Mouse (Mus musculus) monocyte, adult 5-6 weeks (primary cell): ENCODE measurements around the gene Tacc2. TPM values are rescaled to one million over a fixed set of nuclear protein-coding genes. Genes with fewer than 3 reads are reported as not detected.

ENCODE experiments used
- total RNA-seq: library from RNA; stranded (forward); fragments of 200-1000, 200-491, 200-594 nt; gene quantifications from 3 replicates; pipeline ENCODE4 v1.2.3, GENCODE M21; 2017

Tacc2 gene
- total RNA-seq, 1 experiment from 2014 or later, result not detected

Other genes starting within 250 kb of the Tacc2 start
- gene Ate1, start 57.1 kb upstream of the Tacc2 start, total RNA-seq, result 54.3 to 92.1 TPM (median 63.5 TPM) in 3 replicates
- gene Nsmce4a, start 4.3 kb upstream of the Tacc2 start, total RNA-seq, result 155 to 185 TPM (median 183 TPM) in 3 replicates
- gene Btbd16, start 196.6 kb downstream of the Tacc2 start, total RNA-seq, result 0.19 to 1.2 TPM in 2 of 3 replicates, not detected in the other